In the genomic region with DNA sequence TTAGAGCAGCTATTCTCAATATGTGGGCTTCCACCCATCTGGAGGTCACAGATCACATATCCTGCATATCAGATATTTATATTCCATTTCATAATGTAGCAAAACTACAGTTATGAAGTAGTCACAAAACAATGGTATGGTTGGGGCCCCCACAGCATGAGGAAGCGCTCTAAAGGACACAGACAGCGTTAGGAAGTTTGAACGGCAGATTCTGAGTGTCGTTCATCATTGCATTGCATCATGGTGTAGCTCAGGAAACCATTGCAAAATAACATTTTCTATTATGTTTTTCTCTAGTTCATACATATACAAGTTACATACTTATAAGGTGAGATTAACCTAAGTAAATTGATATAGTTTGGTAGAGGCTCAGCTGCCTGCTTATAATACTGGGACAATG, we compare ENCODE assay signal across 17 mouse cellular contexts.
"Had no signal": no experiment of that assay in that cellular context is flagged by ENCODE, and none has a peak within 500 bp of the region (broad histone marks: within the 10 kb centered on the region; RNA-seq: fewer than 3 reads in every experiment).

No protein-coding gene starts in this region.

- H3K9ac ChIP-seq: liver, embryonic 14.5 days; lung, embryonic 14.5 days; midbrain, embryonic 13.5 days; midbrain, embryonic 15.5 days; neural tube, embryonic 12.5 days had no signal

- H3K27me3 ChIP-seq: midbrain, embryonic 13.5 days; midbrain, embryonic 15.5 days; neural tube, embryonic 12.5 days had no signal

- H3K4me1 ChIP-seq: midbrain, embryonic 10.5 days; midbrain, embryonic 13.5 days; midbrain, embryonic 15.5 days; neural tube, embryonic 12.5 days had no signal

- ATAC-seq: midbrain, embryonic 13.5 days; midbrain, embryonic 15.5 days had no signal

- H3K27ac ChIP-seq: liver, embryonic 14.5 days; midbrain, embryonic 10.5 days; midbrain, embryonic 13.5 days; midbrain, embryonic 15.5 days; neural tube, embryonic 12.5 days had no signal

- DNase-seq: lung, adult 18-20 months; lung, embryonic 14.5 days; lung, postnatal 10 days; lung, postnatal 4 days; retina, postnatal 1 day; right cerebral cortex, adult 18-20 months; right cerebral cortex, postnatal 25 days; right cerebral cortex, postnatal 4 days; spleen, adult 18-20 months; thymus, adult 18-20 months; thymus, postnatal 14 days; thymus, postnatal 36 days had no signal

- H3K4me3 ChIP-seq: midbrain, embryonic 10.5 days; midbrain, embryonic 13.5 days; midbrain, embryonic 15.5 days; neural tube, embryonic 12.5 days had no signal

- H3K4me2 ChIP-seq: lung, embryonic 14.5 days; midbrain, embryonic 13.5 days; midbrain, embryonic 15.5 days; neural tube, embryonic 12.5 days had no signal

- H3K9me3 ChIP-seq: midbrain, embryonic 10.5 days; midbrain, embryonic 13.5 days; midbrain, embryonic 15.5 days; neural tube, embryonic 12.5 days had no signal
